In genomic region chr9:21791861-21792260, GRCm38 (mm10) we compare ENCODE assay signal across 9 mouse cellular contexts. TPM values are rescaled to one million over a fixed set of nuclear protein-coding genes. Genes with fewer than 3 reads are reported as not detected.
DNase-seq lines count a peak whose midpoint lies in the region; ATAC-seq lines count a peak whose summit lies in the region.
"Had no signal": no experiment of that assay in that cellular context is flagged by ENCODE, and none has a peak within 500 bp of the region (broad histone marks: within the 10 kb centered on the region; RNA-seq: fewer than 3 reads in every experiment).

No protein-coding gene starts in this region.

- WGBS in kidney, embryonic 15.5 days: 77% methylated on average over 8 of the region's 8 CpGs

- H3K4me1 ChIP-seq in kidney, embryonic 15.5 days: peaks cover 68% of the 10 kb centered on the region

- ATAC-seq in kidney, embryonic 15.5 days (replicated peaks; ENCODE audit: low FRiP score): no peak
- ATAC-seq in megakaryocyte, adult 5-6 weeks (ENCODE audit: poor library complexity, severe bottlenecking): no peak

- no peak overlapping the region for H3K27ac ChIP-seq in kidney, embryonic 15.5 days

- H3K4me2 ChIP-seq in kidney, embryonic 15.5 days: peak overlapping the region; percentile 37; the same call in 1 of the 2 replicates

- DNase-seq in ovary, adult 18-20 months (ENCODE audit: low spot score): peak; percentile 66
- no peak for DNase-seq in ovary, postnatal 14 days (ENCODE audit: low spot score)
- DNase-seq in gastrocnemius, postnatal 36 days: peak; percentile 49 to 65
- peak; percentile 80 for DNase-seq in testis, postnatal 10 days (ENCODE audit: low spot score)
- DNase-seq in thymus, postnatal 14 days: no peak
- no peak for DNase-seq in yolk sac, embryonic 10.5 days (ENCODE audit: low spot score)

- H3K9me3 ChIP-seq in kidney, embryonic 15.5 days (replicated peaks): no peaks in the 10 kb centered on the region

- intact Hi-C loops in gastrocnemius, postnatal 36 days (cut with DNase I): no loop called here

- H3K27me3 ChIP-seq in kidney, embryonic 15.5 days: no peaks in the 10 kb centered on the region

- no peak overlapping the region for H3K4me3 ChIP-seq in kidney, embryonic 15.5 days (replicated peaks)

- peaks cover 77% of the 10 kb centered on the region for H3K36me3 ChIP-seq in kidney, embryonic 15.5 days

- no peak overlapping the region for H3K9ac ChIP-seq in kidney, embryonic 15.5 days

RNA-seq across cellular contexts. Expression of gene Kank2, which starts 6.7 kb away (rescaled TPM):
- 10 to 100 TPM; 12.7 to 13.3 TPM for total RNA-seq in gastrocnemius, postnatal 36 days (2021)
- polyA plus RNA-seq in kidney, embryonic 15.5 days (2015; fragmentation: Nextera tagmentation; extraction: Ambion mirVana): 18.7 and 23.2 TPM in 2 replicates
- total RNA-seq in megakaryocyte, adult 5-6 weeks (2015): 0.73 and 1.2 TPM in 2 replicates
- total RNA-seq in megakaryocyte, adult 5-6 weeks (2017): 0.49 and 1.1 TPM in 2 replicates

RNA-seq across cellular contexts. Expression of gene Spc24, which starts 31.8 kb away (rescaled TPM):
- total RNA-seq in gastrocnemius, postnatal 36 days (2021): 1 to 10 TPM in 1 of 2 experiments, under 1 TPM in 1; 0.64 to 1.8 TPM
- polyA plus RNA-seq in kidney, embryonic 15.5 days (2015; fragmentation: Nextera tagmentation; extraction: Ambion mirVana): 126 and 135 TPM in 2 replicates
- total RNA-seq in megakaryocyte, adult 5-6 weeks (2015): 49.8 and 57.8 TPM in 2 replicates
- total RNA-seq in megakaryocyte, adult 5-6 weeks (2017): 127 and 156 TPM in 2 replicates

RNA-seq across cellular contexts. Expression of gene Angptl8, which starts 43.4 kb away (rescaled TPM):
- not detected for total RNA-seq in gastrocnemius, postnatal 36 days (2021)
- polyA plus RNA-seq in kidney, embryonic 15.5 days (2015; fragmentation: Nextera tagmentation; extraction: Ambion mirVana): 4.3 and 4.9 TPM in 2 replicates
- 1.6 and 2.0 TPM in 2 replicates for total RNA-seq in megakaryocyte, adult 5-6 weeks (2015)
- total RNA-seq in megakaryocyte, adult 5-6 weeks (2017): 3.3 TPM in 1 of 2 replicates, not detected in the other
- polyA plus RNA-seq: forebrain, embryonic 14.5 days had no signal

Comparison
In these comparisons a context has a peak if more than half of its experiments do, and no peak if none do; other contexts are left out.
1. DNase-seq: peak in ovary, adult 18-20 months (single experiment), gastrocnemius, postnatal 36 days (2 of 2) and testis, postnatal 10 days (single experiment); none in ovary, postnatal 14 days (single experiment), thymus, postnatal 14 days (single experiment) and yolk sac, embryonic 10.5 days (single experiment).
2. RNA of gene Kank2, which starts 6.7 kb away (total RNA-seq): 12.7 to 13.3 TPM in gastrocnemius, postnatal 36 days; 0.49 to 1.2 TPM in megakaryocyte, adult 5-6 weeks; every median in the first group is over 4 times any median in the second.
3. RNA of gene Spc24, which starts 31.8 kb away (total RNA-seq): 49.8 to 156 TPM in megakaryocyte, adult 5-6 weeks; 0.64 to 1.8 TPM in gastrocnemius, postnatal 36 days; every median in the first group is over 10 times any median in the second.